Mouse (Mus musculus) embryonic fibroblast, embryonic 13.5 days (primary cell): ENCODE measurements around the gene Cep128.

Source experiments
- CTCF ChIP-seq: IDR thresholded peaks from 2 replicates; pipeline ENCODE4 v1.5.1; 2011; ENCODE audit warnings: mild to moderate bottlenecking, control low read depth, low read length, moderate library complexity, borderline replicate concordance; ENCODE audit not compliant: insufficient read depth
- POLR2A ChIP-seq: IDR thresholded peaks from 2 replicates; pipeline ENCODE4 v1.6.1; 2011; ENCODE audit warnings: low read depth, mild to moderate bottlenecking, control low read depth, low read length, moderate library complexity

DNA sequence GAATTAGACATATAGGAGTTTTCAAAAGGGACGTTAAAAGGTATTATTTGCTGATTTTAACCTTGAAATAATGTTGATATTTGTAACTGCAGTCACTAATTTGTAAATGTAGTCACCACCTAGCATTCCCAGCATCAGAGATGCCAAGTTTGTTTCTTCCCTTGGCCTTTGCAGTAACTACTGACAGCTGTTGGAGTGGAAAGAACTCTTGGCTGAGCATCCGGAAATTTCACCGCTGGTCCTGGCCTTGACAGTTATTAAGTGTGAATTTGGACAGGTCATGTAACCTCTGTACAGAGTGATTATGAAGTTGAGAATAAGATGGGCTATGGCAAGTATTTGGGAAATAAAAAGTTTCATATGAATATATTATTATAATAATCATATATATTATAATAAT lies 413.1 kb downstream of the Cep128 start:
- TF ChIP-seq CTCF, result no peak
- no peak for TF ChIP-seq POLR2A
